Mouse (Mus musculus) c-Kit-positive CD71-positive TER-119-negative erythroid progenitor cells, embryonic 14.5 days (primary cell): ENCODE measurements at regions not wholly inside any gene's neighbourhood (a gene's known extent, or its start where the extent isn't known, plus 50 kb on each side); places are given as distances from the start of the nearest gene placed in this dataset.

Experiments
- DNase-seq: peaks from one replicate; pipeline ENCODE4 v3.0.0-alpha.2; 2013; ENCODE audit warnings: low read depth

GRCm38 (mm10) chr8:17782650-17783049 lies 1195.4 kb downstream of the Defb40 start:
- DNase-seq, result no peak

GRCm38 (mm10) chr8:17781559-17782283 lies 1196.3 kb downstream of the Defb40 start:
- no peak for DNase-seq

- DNase-seq, result no peak
These were observed 1202.6 kb downstream of the Defb40 start for GRCm38 (mm10) chr8:17775411-17775810.

- DNase-seq, result peak; percentile 1
These were observed 1204.7 kb downstream of the Defb40 start for GRCm38 (mm10) chr8:17773311-17773710.

GRCm38 (mm10) chr8:17767441-17768007 lies 1210.5 kb downstream of the Defb40 start:
- no peak for DNase-seq

- DNase-seq, result no peak
These were observed 1253.4 kb downstream of the Defb40 start for GRCm38 (mm10) chr8:17724672-17725071.

GRCm38 (mm10) chr8:17709162-17709561 lies 1268.9 kb downstream of the Defb40 start:
- no peak for DNase-seq

- no peak for DNase-seq
These were observed 1269.6 kb downstream of the Defb40 start for GRCm38 (mm10) chr8:17708409-17708808.

- no peak for DNase-seq
These were observed 1273.8 kb downstream of the Defb40 start for GRCm38 (mm10) chr8:17704289-17704688.

- DNase-seq, result no peak
These were observed 1277.7 kb downstream of the Defb40 start for GRCm38 (mm10) chr8:17700362-17700761.

GRCm38 (mm10) chr8:17690074-17690848 lies 1287.8 kb downstream of the Defb40 start:
- DNase-seq, result no peak

GRCm38 (mm10) chr8:17689641-17690040 lies 1288.4 kb downstream of the Defb40 start:
- DNase-seq, result no peak

GRCm38 (mm10) chr8:17687084-17687483 lies 1291.0 kb downstream of the Defb40 start:
- DNase-seq, result no peak

GRCm38 (mm10) chr8:17664371-17665141 lies 1313.5 kb downstream of the Defb40 start:
- DNase-seq, result no peak

- no peak for DNase-seq
These were observed 1318.2 kb downstream of the Defb40 start for GRCm38 (mm10) chr8:17659753-17660361.

- DNase-seq, result no peak
These were observed 1324.3 kb downstream of the Defb40 start for GRCm38 (mm10) chr8:17653786-17654185.

- DNase-seq, result no peak
These were observed 1330.5 kb downstream of the Defb40 start for GRCm38 (mm10) chr8:17647559-17647958.

GRCm38 (mm10) chr8:17621109-17621508 lies 1356.9 kb downstream of the Defb40 start:
- no peak for DNase-seq

- DNase-seq, result no peak
These were observed 1359.2 kb downstream of the Defb40 start for GRCm38 (mm10) chr8:17618846-17619245.

- DNase-seq, result no peak
These were observed 1359.9 kb downstream of the Defb40 start for GRCm38 (mm10) chr8:17618147-17618546.

- DNase-seq, result no peak
These were observed 1375.2 kb downstream of the Defb40 start for GRCm38 (mm10) chr8:17602861-17603260.

GRCm38 (mm10) chr8:17598736-17599135 lies 1379.3 kb downstream of the Defb40 start:
- no peak for DNase-seq
